Mouse (Mus musculus) embryonic facial prominence, embryonic 11.5 days (tissue): ENCODE results near the gene Fam189b. TPM values are rescaled to one million over a fixed set of nuclear protein-coding genes. Genes with fewer than 3 reads are reported as not detected.

ENCODE experiments used
- ATAC-seq: fragments of 200-750 bp; cut with Nextera tagmentation; replicated peaks from 2 replicates; pipeline ENCODE4 v1.8.0; 2017; ENCODE audit warnings: low read depth; ENCODE audit not compliant: insufficient number of reproducible peaks, low FRiP score, low TSS enrichment
- DNase-seq: peaks from one replicate; pipeline ENCODE4 v3.0.0-alpha.2; 2015; ENCODE audit warnings: low spot score
- H3K27ac ChIP-seq: fragments of 300-500 bp; sonication (generic); replicated peaks from 2 replicates; pipeline ENCODE4 v1.5.1; 2014; ENCODE audit warnings: mild to moderate bottlenecking, low read depth, low read length, control low read depth
- H3K27me3 ChIP-seq: fragments of 300-500 bp; sonication (generic); 2 replicates; pipeline ENCODE4 v1.6.1; 2014; ENCODE audit warnings: mild to moderate bottlenecking, low read length, moderate library complexity, mixed read lengths; ENCODE audit not compliant: control insufficient read depth, insufficient read depth
- H3K36me3 ChIP-seq: fragments of 300-500 bp; sonication (generic); replicated peaks from 2 replicates; pipeline ENCODE4 v1.6.1; 2014; ENCODE audit warnings: low read depth, mild to moderate bottlenecking, low read length, moderate library complexity, mixed read lengths; ENCODE audit not compliant: control insufficient read depth, insufficient read depth
- H3K4me1 ChIP-seq: fragments of 300-500 bp; sonication (generic); 2 replicates; pipeline ENCODE4 v1.6.1; 2014; ENCODE audit warnings: low read length, mixed read lengths; ENCODE audit not compliant: control insufficient read depth, insufficient read depth
- H3K4me2 ChIP-seq: fragments of 300-500 bp; sonication (generic); 2 replicates; pipeline ENCODE4 v1.6.1; 2014; ENCODE audit warnings: low read depth, mild to moderate bottlenecking, control low read depth, low read length, moderate library complexity
- H3K4me3 ChIP-seq: fragments of 300-500 bp; sonication (generic); 2 replicates; pipeline ENCODE4 v1.5.1; 2014; ENCODE audit warnings: low read depth, low read length, control low read depth
- H3K9ac ChIP-seq: fragments of 300-500 bp; sonication (generic); replicated peaks from 2 replicates; pipeline ENCODE4 v1.6.1; 2014; ENCODE audit warnings: mild to moderate bottlenecking, control low read depth, low read length
- H3K9me3 ChIP-seq: fragments of 300-500 bp; sonication (generic); replicated peaks from 2 replicates; pipeline ENCODE4 v1.6.1; 2016; ENCODE audit warnings: mild to moderate bottlenecking, low read length, inconsistent platforms, mixed read lengths; ENCODE audit not compliant: control insufficient read depth
- WGBS: fragments of 180-500 bp; shearing (Covaris S2); extraction: QIAGEN DNeasy Blood & Tissue Kit; methylation state at CpG from one replicate; pipeline ENCODE4 v1.1.7; 2014; 5-methylcytosine and 5-hydroxymethylcytosine counted together
- polyA plus RNA-seq: library from polyadenylated mRNA; unstranded; fragments of >200 nt; fragmentation: Nextera tagmentation; extraction: Ambion mirVana; gene quantifications from 2 replicates; pipeline ENCODE4 v1.2.1, GENCODE M21; 2014

The Fam189b gene
- polyA plus RNA-seq, 1 experiment from 2014 or later, result 15.3 TPM

GRCm38 (mm10) chr3:89161786-89162185, 21.2 kb upstream of the Fam189b start:
- H3K27ac ChIP-seq, result no peak overlapping the region
- H3K36me3 ChIP-seq, result no peaks in the 10 kb centered on the region
- no peak for ATAC-seq
- DNase-seq, result no peak
- H3K27me3 ChIP-seq, result no peaks in the 10 kb centered on the region; the same call in 1 of the 2 replicates
- whole genome bisulfite sequencing, result 80% methylated on average over 4 of the region's 4 CpGs
- H3K4me2 ChIP-seq, result no peak overlapping the region
- no peaks in the 10 kb centered on the region for H3K9me3 ChIP-seq
- H3K4me1 ChIP-seq, result peaks cover 2% of the 10 kb centered on the region; the same call in 1 of the 2 replicates
- H3K9ac ChIP-seq, result no peak overlapping the region
- H3K4me3 ChIP-seq, result no peak overlapping the region

- WGBS, result 65% methylated on average over 1 of the region's 1 CpGs
- DNase-seq, result no peak
- H3K4me1 ChIP-seq, result peaks cover 2% of the 10 kb centered on the region; the same call in 1 of the 2 replicates
Measured at GRCm38 (mm10) chr3:89163123-89163522, 19.8 kb upstream of the Fam189b start.

GRCm38 (mm10) chr3:89163643-89164245, 19.2 kb upstream of the Fam189b start:
- Histone ChIP-seq H3K27me3 (no peaks in the 10 kb centered on the region; the same call in 1 of the 2 replicates), H3K4me1 (peaks cover 2% of the 10 kb centered on the region; the same call in 1 of the 2 replicates), H3K27ac (no peak overlapping the region), H3K9ac (no peak overlapping the region; the same call in 1 of the 2 replicates), H3K9me3 (no peaks in the 10 kb centered on the region), H3K4me3 (peak overlapping the region; percentile 78), H3K36me3 (peaks cover 6% of the 10 kb centered on the region), H3K4me2 (no peak overlapping the region; the same call in 1 of the 2 replicates)
- WGBS, result 77% methylated on average over 5 of the region's 5 CpGs
- no peak for ATAC-seq
- DNase-seq, result no peak

More at GRCm38 (mm10) chr3:89163123-89163522, 19.8 kb upstream of the Fam189b start:
- Histone ChIP-seq H3K27ac (no peak overlapping the region), H3K9me3 (no peaks in the 10 kb centered on the region), H3K36me3 (peaks cover 4% of the 10 kb centered on the region), H3K4me3 (no peak overlapping the region), H3K27me3 (no peaks in the 10 kb centered on the region; the same call in 1 of the 2 replicates), H3K4me2 (no peak overlapping the region), H3K9ac (no peak overlapping the region)
- no peak for ATAC-seq

- ATAC-seq, result peak; percentile 96
- H3K27me3 ChIP-seq, result no peaks in the 10 kb centered on the region; the same call in 1 of the 2 replicates
- WGBS, result under 1% methylated on average over 67 of the region's 79 CpGs
Measured at GRCm38 (mm10) chr3:89164506-89165267, 18.3 kb upstream of the Fam189b start, which contains the start of gene Clk2. Gene Clk2 (plus strand): TSS chr3:89164795.

GRCm38 (mm10) chr3:89165268-89165870, 17.6 kb upstream of the Fam189b start:
- peak overlapping the region; percentile 93 for H3K9ac ChIP-seq
- peak overlapping the region; percentile 78 for H3K4me3 ChIP-seq
- peak overlapping the region; percentile 63 for H3K4me2 ChIP-seq
- H3K27me3 ChIP-seq, result no peaks in the 10 kb centered on the region; the same call in 1 of the 2 replicates
- peaks cover 2% of the 10 kb centered on the region; the same call in 1 of the 2 replicates for H3K4me1 ChIP-seq
- 15% methylated on average over 12 of the region's 12 CpGs for WGBS
- ATAC-seq (no peak; the same call in 1 of the 2 replicates), DNase-seq (no peak)
- H3K36me3 ChIP-seq, result peaks cover 19% of the 10 kb centered on the region
- H3K9me3 ChIP-seq, result no peaks in the 10 kb centered on the region
- H3K27ac ChIP-seq, result peak overlapping the region; percentile 90

More at GRCm38 (mm10) chr3:89164506-89165267, 18.3 kb upstream of the Fam189b start, which contains the start of gene Clk2:
- peak within 1 kb of the TSS; percentile 78 for H3K4me3 ChIP-seq
- H3K27ac ChIP-seq, result peak within 1 kb of the TSS; percentile 90
- peaks cover 14% of the 10 kb centered on the region for H3K36me3 ChIP-seq
- DNase-seq, result peak; percentile 96
- no peaks in the 10 kb centered on the region for H3K9me3 ChIP-seq
- peak within 1 kb of the TSS; percentile 93 for H3K9ac ChIP-seq
- peaks cover 2% of the 10 kb centered on the region; the same call in 1 of the 2 replicates for H3K4me1 ChIP-seq
- peak within 1 kb of the TSS; percentile 63 for H3K4me2 ChIP-seq

- Histone ChIP-seq H3K27ac (no peak overlapping the region), H3K4me2 (no peak overlapping the region), H3K9ac (no peak overlapping the region), H3K27me3 (no peaks in the 10 kb centered on the region; the same call in 1 of the 2 replicates), H3K4me3 (no peak overlapping the region), H3K4me1 (peaks cover 2% of the 10 kb centered on the region; the same call in 1 of the 2 replicates), H3K36me3 (peaks cover 22% of the 10 kb centered on the region), H3K9me3 (no peaks in the 10 kb centered on the region)
- ATAC-seq (no peak), DNase-seq (no peak)
- 94% methylated on average over 19 of the region's 19 CpGs for WGBS
Measured at GRCm38 (mm10) chr3:89166945-89167344, 16.0 kb upstream of the Fam189b start.

GRCm38 (mm10) chr3:89174844-89175243, 8.1 kb upstream of the Fam189b start:
- Histone ChIP-seq H3K36me3 (peaks cover 27% of the 10 kb centered on the region), H3K9me3 (no peaks in the 10 kb centered on the region), H3K27me3 (no peaks in the 10 kb centered on the region), H3K27ac (no peak overlapping the region), H3K4me3 (no peak overlapping the region), H3K4me1 (peaks cover 3% of the 10 kb centered on the region; the same call in 1 of the 2 replicates), H3K9ac (no peak overlapping the region), H3K4me2 (no peak overlapping the region)
- 89% methylated on average over 11 of the region's 11 CpGs for WGBS
- ATAC-seq (no peak), DNase-seq (no peak)
